Mouse (Mus musculus) layer of hippocampus, postnatal 36 days (tissue): Measurements from ENCODE around the gene Btg3. TPM values are rescaled to one million over a fixed set of nuclear protein-coding genes. Genes with fewer than 3 reads are reported as not detected.
A peak's percentile ranks its signal among the peaks of the same experiment; 100 is the strongest.
"Not testable (repeated sequence)": the region's sequence is repeated elsewhere in the genome, so short reads cannot be mapped to it uniquely, and the experiment has no call there.

ENCODE experiments used
- DNase-seq, 2 experiments: peaks; one replicate each; pipeline ENCODE4 v3.0.0; 2022
- total RNA-seq, 2 experiments: library from RNA; stranded (reverse); gene quantifications; 2 replicates each; pipeline ENCODE4 v1.2.3; 2021

Gene Btg3
- total RNA-seq = 10 to 100 TPM; 14.6 to 14.9 TPM

DNA sequence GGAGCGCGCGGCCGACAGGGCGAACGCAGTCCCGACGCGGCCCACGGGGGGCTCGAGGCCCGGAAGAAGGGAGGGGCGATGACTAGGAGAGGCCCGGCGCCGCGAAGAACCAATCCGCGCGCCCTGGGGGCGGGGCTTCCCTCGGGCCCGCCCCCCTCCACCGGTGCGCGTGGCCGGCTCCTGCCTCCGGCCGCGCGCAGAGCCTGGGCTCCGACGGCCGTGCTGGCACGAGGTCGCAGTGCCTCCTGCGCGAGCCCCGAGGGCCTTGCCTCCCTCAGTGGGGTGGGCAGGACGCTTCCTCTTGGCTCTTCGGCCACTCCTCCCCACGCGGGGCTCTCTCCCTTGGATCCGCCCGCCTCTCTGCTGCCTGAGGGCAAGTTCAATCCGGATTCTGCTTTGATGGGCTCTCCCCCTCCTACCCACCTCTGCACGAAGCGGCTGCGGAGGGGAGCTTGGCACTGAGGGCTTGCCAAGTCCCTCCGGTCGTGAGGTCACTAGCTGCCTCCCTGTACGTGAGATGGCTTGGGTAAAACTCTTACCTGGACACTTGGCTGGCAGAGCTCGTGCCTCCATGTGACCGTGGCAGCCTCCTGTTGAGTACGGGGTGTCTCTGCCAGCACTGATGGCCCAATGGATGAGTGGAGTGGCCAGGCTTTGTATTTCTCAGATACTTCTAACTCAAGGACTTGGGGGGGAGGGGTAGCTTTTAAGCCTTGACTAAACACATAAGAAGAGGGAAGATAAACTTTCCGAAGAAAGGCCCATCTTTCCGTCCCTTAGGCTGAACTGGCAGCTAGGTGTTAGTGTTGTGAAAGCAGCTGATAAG is at the start of gene Btg3:
Gene Btg3, minus strand, starts transcription at position 448 of the 826 bp plus-strand sequence.
- DNase-seq = peak; percentile 74 to 77

DNA sequence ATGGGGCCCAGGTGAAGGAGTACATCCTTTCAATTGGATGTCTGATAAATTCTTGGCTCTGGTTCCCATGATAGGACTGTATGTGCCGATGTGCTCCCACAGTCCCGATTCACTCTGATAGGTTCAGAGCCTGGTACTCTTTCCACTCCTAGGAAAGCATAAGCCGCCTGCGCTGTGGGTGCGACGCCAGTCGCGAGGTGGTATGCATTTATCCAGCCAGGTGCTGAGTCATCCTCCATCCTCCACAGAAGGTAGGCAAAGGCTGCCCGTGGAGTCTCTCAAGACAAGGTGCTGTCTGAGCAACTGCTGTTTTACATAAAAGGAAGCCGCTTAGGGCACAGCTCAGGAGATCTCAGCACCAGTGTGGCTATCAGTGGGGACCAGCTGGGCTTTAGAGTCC is 40.7 kb upstream of the Btg3 start:
- no peak for DNase-seq

DNA sequence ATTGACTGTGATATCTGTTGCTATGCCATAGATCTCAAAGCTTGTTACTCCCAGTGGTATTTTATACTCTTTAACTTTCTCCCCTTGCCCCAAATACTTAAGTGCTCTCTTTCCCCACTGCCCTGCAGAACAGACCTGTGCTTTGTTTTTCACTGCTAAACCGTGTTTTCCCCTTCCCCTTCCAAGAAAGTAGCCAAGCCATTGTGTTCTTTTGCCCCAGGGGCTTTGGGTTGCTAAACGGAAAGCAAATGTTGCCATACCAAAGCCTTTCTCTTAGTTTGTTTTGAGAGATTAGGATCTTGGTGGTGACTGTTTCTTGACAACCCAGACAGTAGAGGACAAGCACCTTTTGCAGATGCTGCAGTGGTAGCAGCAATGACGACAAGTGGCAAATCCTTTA is 39.5 kb upstream of the Btg3 start:
- DNase-seq = no peak

DNA sequence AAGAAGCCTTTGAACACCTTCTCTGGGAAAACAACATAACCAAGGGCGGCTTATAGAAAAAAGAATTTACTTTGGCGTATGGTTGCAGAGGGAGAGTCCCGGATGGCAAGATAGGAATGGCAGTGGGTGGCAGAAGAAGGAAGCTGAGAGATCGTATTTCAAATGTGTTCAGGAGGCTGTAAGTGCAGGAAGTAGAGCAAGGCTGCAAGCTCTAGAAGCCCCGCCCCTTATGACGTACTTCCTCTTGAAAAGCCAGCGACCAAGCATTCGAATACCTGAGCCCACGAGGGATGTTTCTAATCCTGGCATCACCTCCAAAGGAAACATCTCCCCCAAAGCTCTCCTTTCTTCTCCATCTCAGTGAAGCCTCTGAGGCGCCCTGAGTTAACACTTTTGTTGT is 33.0 kb upstream of the Btg3 start:
- no peak for DNase-seq

DNA sequence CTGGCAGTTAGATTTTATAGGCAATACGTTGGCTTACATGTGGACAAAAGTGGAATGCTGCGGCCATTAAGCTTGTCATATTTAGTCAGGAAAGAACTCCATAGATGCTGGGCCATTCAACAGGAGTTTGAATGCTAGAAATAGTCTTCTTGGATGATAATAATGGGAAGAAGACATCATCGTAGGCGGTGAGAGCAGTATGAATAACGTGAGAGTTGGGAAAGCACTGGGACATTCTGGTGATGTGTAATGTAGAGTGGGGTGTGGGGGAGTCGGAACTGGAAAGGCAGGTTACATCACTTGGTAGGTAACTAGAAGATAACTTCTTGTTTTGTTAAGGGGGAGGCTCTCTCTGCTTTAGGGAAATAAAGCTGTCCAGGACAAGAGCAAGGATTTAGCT is 30.9 kb upstream of the Btg3 start:
- DNase-seq = no peak

DNA sequence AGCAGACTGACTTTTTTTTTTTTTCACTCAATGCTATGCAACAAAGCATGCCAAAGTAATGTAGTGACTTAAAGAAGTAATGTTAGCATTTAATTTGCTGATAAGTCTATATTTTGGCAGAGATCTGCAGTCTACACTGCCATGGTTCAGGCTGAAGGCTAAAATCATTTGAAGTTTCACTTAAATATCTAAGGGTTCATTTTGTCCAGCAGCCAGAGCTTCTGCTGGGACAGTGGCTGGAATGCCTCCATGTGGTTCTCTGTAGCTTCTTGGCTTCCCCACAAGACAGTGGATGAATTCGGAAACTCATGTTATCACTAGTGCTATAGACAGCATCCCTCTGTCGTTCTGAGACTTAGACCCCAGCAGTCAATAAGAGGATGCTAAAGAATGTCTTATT is 29.7 kb upstream of the Btg3 start:
- DNase-seq = no peak

DNA sequence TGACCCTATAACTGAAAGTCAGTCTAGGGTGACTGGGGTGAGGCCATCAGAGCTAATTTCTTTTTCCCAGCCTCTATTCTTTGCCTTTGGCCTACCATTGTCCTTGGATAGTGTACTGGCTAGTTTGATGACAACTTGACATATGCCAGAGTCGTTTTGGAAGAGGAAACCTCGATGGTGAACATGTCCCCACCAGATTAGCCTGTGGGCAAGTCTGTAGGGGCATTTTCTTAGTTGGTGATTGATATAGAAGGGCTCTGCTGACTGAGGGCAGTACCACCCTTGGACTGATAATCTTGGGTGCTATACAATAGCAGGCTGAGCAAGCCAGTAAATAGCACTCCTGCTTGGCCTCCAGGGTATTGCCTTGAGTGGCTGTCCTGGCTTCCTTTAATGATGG is 25.3 kb upstream of the Btg3 start:
- DNase-seq = no peak

DNA sequence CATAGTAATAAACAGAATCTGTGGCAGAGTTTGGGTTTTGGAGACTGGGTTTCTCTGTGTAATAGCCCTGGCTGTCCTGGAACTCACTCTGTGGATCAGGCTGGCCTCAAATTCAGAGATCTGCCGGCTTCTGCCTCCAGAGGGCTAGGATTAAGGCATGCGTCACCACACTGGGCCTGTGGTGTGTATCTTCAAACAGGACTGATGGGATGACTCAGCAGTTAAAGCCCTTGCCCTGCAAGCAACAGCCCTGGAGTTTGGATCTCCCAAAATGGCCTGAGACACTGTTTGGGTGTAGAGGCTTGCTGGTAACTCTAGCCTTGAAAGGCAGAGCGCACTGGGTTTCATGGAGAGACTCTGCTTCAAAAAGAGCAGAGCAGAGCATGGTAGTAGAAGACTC is 22.4 kb upstream of the Btg3 start:
- no peak for DNase-seq

DNA sequence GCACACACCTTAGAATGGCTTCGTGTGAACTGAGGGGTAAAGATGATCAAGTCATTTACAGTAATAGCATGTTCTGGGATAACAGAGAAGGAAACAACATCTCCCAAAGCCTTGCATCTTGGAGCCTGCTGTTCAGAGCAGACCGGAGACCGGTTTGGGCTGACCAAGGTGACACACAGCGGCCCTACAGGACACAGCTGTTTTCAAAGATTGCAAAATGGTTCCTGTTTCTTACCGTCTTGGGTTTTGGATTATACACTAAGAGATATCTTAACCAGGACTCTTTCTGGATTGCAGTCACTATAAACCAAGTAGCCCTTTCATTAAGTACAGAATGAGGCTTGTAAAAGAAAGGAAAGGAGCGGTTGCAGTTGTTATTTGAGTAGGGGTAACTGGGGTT is 21.7 kb upstream of the Btg3 start:
- DNase-seq = no peak

DNA sequence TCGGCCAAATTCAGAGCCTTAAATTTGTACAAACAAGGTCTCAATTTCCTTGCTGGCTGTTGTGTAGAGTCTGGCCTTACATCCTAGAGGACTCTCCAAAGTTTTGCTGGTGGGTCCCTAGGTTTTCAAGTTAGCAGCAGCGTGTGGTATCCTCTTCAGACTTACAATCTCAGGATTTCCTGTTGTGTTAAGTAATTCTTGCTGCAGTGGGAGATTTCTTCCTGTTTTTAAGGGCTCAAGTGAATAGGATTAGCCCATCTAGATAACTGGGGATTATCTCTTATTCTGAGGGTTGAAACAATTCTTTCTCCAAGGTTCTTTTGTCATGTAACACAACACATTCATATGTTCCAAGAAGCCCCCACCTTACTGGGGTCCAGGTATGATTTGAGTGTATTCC is 14.4 kb upstream of the Btg3 start:
- no peak for DNase-seq

DNA sequence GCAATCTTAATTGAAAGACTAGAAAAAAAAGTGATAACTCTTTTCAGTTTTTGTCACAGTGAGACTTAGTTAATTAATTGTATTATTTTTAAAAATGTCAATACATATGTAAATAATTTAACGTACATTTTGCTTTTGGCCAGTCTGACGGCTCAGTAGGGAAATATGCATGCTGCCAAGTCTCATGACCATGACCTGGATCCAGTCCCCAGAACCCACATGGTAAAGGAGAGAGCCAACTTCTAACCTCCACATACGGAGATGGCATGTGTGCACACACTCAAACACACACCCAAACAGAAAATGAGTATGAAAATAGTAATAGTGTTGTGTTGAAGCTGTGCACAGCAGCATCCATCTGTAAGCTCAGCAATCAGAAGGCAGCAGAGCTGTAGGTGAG is 13.0 kb upstream of the Btg3 start:
- no peak for DNase-seq

DNA sequence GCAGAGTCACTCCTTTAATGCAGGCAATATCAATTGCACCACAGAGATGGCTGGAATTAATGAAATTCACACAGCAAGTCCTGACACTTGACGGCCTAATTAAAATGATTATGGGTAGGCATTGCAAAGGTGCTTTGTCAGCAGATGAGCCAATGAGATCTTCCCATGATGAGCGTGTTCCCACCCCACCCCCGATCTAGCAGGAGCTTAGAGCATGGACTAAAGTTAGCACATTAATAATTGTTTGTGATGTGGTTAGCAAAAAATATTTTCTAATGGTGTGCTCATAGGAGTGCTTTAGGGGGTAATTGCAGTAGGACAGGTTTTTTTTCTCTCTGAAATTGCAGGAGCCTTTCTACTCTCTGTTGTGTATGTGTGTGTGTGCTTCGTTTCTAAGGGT is 12.1 kb upstream of the Btg3 start:
- DNase-seq = no peak

DNA sequence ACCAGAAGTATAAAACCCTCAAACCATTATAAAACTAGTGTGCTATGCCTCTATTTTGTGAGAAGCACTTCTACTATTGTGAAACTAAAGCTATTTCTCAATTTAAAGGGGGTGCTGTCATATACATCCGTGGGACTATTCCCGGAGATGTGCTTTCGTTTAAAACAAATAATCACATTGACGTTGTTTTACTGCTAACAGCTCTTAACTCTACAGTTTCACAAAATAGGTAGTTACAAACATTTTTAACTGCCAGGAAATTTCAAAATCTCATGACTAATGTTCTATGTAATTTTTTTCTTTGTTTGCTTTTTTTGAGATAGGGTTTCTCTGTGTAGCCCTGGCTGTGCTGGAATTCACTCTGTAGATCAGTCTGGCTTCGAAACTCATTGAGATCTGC is 1.5 kb upstream of the Btg3 start:
- DNase-seq = no peak

DNA sequence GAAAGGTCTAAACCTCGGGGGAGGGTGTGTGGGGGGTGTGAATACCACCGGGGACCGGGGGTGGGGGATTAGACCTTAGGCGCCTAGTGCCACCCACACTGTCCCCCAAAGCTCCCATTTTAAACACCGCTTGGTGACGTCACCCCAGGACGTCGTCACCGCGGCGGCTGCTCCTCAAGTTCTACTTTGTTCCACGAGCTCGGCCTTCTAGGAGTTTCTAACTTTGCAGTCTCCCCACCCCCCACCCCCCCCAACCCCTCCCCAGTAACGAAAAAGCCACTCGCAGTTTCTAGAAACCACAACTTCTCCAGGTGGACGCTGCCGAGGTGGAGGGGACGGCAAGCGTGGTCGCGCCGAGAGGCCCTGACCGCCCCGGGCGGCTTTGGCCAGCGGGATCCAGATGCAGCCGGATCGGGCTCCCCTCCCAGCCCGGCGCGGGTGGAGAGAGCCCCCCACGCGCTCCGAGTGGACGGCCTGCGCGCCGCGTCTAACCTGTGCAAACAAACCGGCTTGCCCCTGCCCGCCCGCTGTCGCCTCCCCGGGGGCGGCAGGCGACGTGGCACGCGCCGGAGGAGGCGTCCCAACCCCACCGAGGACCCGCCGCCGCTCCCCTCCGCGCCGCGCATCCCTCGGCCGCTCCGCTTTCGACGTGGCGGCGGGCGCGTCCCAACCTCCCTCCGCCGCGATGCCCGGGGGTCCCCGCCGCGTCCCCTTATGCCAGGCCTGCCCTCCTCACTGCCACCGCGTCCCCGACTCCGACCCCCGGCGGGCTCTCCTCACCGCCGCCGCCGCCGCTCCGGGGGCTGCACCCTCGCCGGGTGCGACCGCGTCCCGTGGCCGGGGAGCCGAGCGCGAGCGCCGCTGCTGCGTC is 936 bp downstream of the Btg3 start:
- peak; percentile 15 to 17 for DNase-seq

DNA sequence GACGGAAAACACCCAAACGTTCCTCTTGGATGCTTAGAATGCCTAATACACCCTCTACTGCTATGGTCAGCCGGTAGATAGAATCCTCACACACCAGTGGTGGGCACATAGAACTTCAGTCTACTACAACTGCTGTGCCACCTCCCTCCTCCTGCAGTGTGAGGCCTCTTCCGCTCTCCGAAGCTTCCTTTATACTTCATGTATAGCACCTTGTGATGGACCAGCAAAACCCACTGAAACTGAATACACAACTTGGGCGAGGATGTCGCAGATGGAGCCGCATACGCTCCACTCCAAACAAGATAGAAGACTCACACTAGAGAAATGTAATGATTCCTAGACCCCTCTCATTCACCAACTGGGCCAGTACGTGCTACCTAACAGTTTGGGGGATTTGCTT is 1.8 kb downstream of the Btg3 start:
- peak in 1 of 2 experiments; percentile 11 for DNase-seq

DNA sequence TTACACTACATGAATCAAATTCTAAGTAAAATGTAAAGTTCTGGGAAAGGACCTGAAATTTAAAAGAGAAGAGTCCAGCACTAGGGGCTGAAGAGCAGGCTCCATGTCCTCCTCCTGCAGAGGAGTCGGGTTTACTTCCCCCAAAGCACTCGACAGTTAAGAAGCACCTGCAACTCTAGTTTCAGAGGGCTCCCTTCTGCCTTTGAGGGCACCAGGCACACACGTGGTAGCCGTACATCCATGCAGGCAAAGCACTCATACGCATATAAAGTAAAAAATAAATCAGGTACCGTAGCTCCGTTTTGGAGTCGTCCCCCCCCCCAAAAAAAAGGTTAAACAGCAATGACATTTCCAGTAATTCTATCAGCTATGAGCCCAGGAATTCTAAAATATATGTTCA is 3.2 kb downstream of the Btg3 start:
- DNase-seq = no peak

DNA sequence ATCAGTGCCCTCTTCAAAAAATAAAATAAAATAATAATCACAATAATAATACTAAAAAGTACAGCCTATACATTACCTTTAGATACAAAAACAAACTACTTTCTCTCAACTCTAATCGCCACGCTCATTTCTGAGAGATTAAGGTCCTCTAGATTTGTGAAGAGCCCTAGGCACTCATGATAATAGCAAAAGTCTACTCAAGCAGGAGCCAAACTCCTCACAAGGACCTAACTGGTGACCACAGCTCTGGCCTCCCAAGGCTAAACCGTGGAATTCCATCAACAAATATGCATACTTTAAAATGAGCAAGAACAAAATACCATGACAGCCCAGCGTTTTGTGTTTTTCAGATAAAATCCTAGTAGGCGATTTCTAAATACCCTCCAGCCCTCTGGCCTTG is 4.2 kb downstream of the Btg3 start:
- DNase-seq = no peak

DNA sequence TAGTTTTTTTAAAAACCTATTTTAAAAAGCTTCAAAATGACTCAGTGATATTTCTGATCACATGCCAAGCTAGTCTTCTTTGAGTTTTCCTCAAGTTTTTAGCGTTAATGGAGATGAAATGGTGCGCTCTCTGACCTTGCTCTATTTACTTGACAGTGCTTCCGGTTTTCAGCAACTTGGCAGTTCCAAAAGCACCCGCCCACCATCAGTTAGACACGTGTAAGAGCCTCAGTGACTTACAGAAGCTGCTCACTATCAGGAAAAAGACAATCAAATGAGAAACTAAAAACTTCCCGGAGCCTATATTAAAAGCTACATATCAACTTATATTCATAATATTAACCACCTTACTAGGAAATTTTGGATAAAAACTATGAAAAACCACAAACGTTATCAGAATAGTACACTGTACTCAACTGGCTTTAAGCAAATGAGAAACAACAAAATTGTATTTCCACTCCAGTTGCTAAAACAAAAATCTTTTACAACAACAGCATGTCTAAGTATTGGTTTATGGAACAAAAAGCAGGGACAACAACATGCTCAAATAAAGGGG is 5.4 kb downstream of the Btg3 start:
- no peak for DNase-seq

DNA sequence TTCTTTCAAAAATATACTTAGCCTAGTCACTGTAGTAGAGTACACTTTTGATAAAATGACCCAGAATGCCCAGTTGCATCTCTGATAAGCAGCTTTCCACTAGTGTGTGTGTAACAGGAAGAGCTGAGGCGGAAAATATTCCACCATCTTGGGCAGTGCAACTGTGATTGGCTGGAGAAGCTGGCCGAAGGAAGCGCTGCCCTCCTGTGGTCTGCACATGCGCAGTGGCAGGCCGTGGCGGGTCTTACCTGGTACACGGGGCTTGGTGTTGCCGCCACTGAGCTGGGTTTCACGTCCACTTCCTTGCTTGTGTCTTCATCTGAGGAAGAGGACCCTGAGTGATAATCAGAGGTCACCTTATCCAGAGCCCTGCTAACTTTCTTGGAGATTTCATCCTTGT is 12.4 kb downstream of the Btg3 start:
- DNase-seq = not testable (repeated sequence)

DNA sequence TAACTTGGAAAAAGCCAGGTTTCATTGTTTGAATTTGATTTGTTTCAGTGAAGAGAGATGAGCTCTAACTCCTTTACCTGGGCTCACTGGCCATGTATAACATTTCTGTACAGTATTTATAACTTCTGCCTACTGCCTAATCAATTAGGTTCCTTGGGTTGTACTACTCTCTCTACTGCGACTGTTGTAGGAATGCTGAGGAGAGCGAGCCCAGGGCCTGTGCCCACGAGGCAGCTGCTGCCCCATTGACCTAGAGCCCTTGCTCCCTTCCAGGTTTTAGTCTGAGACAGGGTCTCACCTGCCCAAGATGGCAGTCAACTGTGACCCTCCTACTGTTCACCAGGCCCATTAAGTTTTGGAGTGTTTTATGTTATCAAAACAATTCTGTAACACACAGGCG is 15.5 kb downstream of the Btg3 start:
- DNase-seq = no peak

DNA sequence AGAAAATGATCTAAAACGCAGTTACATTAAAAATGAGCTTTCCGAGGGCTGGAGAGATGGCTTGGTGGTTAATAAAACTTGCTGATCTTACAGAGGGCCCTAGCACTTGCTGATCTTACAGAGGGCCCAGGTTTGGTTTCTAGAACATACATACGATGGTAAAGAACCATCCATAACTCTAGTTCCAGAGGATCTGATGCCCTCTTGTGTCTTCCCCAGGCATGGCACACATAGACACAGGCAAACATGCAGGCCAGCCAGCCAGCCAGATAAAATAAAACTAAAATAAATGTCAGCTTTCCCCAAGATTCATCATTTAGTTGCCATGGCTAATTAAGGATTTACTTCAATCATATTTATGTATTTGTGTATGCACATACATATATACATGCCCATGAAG is 19.2 kb downstream of the Btg3 start:
- no peak for DNase-seq

DNA sequence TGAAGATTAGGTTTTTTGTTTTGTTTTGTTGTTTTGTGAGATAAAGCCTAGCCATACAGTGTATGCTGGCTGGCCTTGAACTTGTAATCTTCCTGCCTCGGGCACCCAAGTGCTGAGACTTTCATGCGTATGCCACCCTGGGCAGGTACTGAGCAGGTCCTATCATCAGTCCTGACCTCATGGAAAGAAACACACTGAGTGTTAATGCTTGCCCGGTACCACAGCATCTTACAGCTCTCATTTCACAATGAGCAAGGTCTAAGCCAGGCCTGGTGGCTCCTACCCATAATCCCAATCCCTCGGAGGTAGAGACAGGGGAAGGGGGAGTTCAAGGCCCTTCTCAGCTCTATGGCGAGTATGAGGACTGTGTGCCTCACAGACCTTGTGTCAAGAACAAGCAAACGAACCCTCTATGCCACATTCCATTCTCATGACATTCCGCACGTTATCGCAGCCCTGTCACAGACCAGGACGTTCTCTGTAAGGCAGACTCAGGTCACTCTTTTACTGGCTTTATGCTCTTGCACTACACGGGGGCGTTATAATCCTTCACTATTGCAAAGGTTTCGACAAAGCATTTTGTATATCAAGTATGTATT is 29.6 kb downstream of the Btg3 start:
- DNase-seq = no peak

DNA sequence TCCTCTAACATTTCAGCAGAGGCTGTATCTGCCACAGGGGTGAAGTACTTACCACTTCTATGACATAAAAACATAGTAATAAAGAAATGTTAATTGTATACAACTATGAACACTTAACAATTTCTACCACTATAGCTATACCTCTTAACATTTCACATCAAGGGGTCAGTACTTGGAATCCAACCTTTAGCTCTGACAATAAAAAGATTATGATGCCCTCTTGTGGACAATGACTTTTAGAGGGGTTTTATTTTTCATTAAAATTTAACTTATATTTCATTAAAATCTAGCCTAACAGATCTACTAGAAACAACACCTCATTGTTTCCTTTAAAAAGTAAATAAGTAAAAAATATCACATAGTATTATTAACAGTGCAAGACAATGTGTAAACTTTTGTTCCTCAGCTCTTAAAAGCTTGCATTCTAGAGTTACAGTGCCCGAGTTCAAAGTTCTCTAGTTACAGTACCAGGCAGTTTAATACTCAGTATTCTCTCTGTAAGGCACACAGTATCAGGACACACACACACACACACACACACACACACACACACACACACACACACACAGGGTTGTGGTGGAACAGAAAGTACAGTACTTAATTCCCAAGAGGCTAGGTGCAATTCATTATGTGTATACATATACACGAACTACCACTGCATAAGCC is 30.2 kb downstream of the Btg3 start:
- no peak for DNase-seq
